Comparison of ENCODE assay signal across 12 mouse cellular contexts in genomic region chr4:55026109-55026646, GRCm38 (mm10).
DNase-seq lines count a peak whose midpoint lies in the region; ATAC-seq lines count a peak whose summit lies in the region.
"Had no signal": no experiment of that assay in that cellular context is flagged by ENCODE, and none has a peak within 500 bp of the region (broad histone marks: within the 10 kb centered on the region; RNA-seq: fewer than 3 reads in every experiment).

No protein-coding gene starts in this region.

- ATAC-seq in hindbrain, embryonic 15.5 days (ENCODE audit: low FRiP score, low read depth): no peak
- ATAC-seq: Patski had no signal

- DNase-seq in hindbrain, embryonic 10.5 days (ENCODE audit: low spot score): no peak
- DNase-seq in urinary bladder, postnatal 25 days (ENCODE audit: low spot score): peak; percentile 17
- no peak for DNase-seq in urinary bladder, postnatal 10 days (ENCODE audit: low spot score)
- DNase-seq in kidney, postnatal 14 days: peak; percentile 62
- DNase-seq in left cerebral cortex, adult 11 months (ENCODE audit: low spot score): no peak
- DNase-seq in c-Kit-positive CD71-positive TER-119-positive erythroid progenitor cells, embryonic 14.5 days (ENCODE audit: low spot score): no peak
- no peak for DNase-seq in cerebellum, postnatal 14 days
- DNase-seq: cerebellum, postnatal 25 days had no signal

- H3K4me1 ChIP-seq in hindbrain, embryonic 15.5 days (replicated peaks): no peaks in the 10 kb centered on the region
- H3K4me1 ChIP-seq in hindbrain, embryonic 10.5 days (replicated peaks): 0 out of 2 replicates have a peak, but pooled peaks cover 3% of the 10 kb centered on the region

- peak overlapping the region; percentile 10; the same call in 1 of the 2 replicates for H3K27ac ChIP-seq in hindbrain, embryonic 15.5 days (replicated peaks)
- H3K27ac ChIP-seq in hindbrain, embryonic 10.5 days: no peak overlapping the region
- H3K27ac ChIP-seq: heart, embryonic 15.5 days; midbrain, embryonic 10.5 days had no signal

- H3K36me3 ChIP-seq in hindbrain, embryonic 15.5 days: peaks cover 23% of the 10 kb centered on the region
- H3K36me3 ChIP-seq in hindbrain, embryonic 10.5 days: peaks cover 99% of the 10 kb centered on the region

- no peak overlapping the region for H3K4me3 ChIP-seq in hindbrain, embryonic 15.5 days
- H3K4me3 ChIP-seq in hindbrain, embryonic 10.5 days: no peak overlapping the region
- H3K4me3 ChIP-seq: heart, embryonic 15.5 days; midbrain, embryonic 10.5 days had no signal

- no peaks in the 10 kb centered on the region for H3K27me3 ChIP-seq in hindbrain, embryonic 15.5 days
- H3K27me3 ChIP-seq in hindbrain, embryonic 10.5 days (ENCODE audit: insufficient read depth, poor library complexity, severe bottlenecking): no peaks in the 10 kb centered on the region
- H3K27me3 ChIP-seq: heart, embryonic 15.5 days; Patski had no signal

- 80% methylated on average over 10 of the region's 10 CpGs for WGBS in hindbrain, embryonic 15.5 days
- WGBS in hindbrain, embryonic 10.5 days: 91% methylated on average over 10 of the region's 10 CpGs

- H3K4me2 ChIP-seq in hindbrain, embryonic 15.5 days: no peak overlapping the region
- H3K4me2 ChIP-seq: heart, embryonic 15.5 days had no signal

- no peak overlapping the region for H3K9ac ChIP-seq in hindbrain, embryonic 15.5 days
- H3K9ac ChIP-seq: heart, embryonic 15.5 days had no signal

- no peaks in the 10 kb centered on the region for H3K9me3 ChIP-seq in hindbrain, embryonic 15.5 days
- no peaks in the 10 kb centered on the region for H3K9me3 ChIP-seq in hindbrain, embryonic 10.5 days
- H3K9me3 ChIP-seq: heart, embryonic 15.5 days; midbrain, embryonic 10.5 days had no signal

Comparison
In these comparisons a context has a peak if more than half of its experiments do, and no peak if none do; other contexts are left out.
1. DNase-seq: peak in urinary bladder, postnatal 25 days (single experiment) and kidney, postnatal 14 days (single experiment); none in hindbrain, embryonic 10.5 days (single experiment), urinary bladder, postnatal 10 days (single experiment), left cerebral cortex, adult 11 months (single experiment), c-Kit-positive CD71-positive TER-119-positive erythroid progenitor cells, embryonic 14.5 days (single experiment) and cerebellum, postnatal 14 days (0 of 2).